Mouse (Mus musculus): ENCODE measurements around the gene Cd83. TPM values are rescaled to one million over a fixed set of nuclear protein-coding genes. Genes with fewer than 3 reads are reported as not detected.

The Cd83 gene
- 19.0 and 30.7 TPM in 2 replicates for polyA plus RNA-seq (2015; fragmentation: Nextera tagmentation; extraction: Ambion mirVana)

GRCm38 (mm10) chr13:43784725-43785711 lies at the start of gene Cd83:
Gene Cd83, plus strand, starts transcription at chr13:43784775.
- DNase-seq (ENCODE audit: low spot score) (peak; percentile 89), ATAC-seq (peak; percentile 91)
- Histone ChIP-seq H3K4me3 (ENCODE audit: low read depth, low read length) (peak within 1 kb of the TSS; percentile 47), H3K27me3 (replicated peaks; ENCODE audit: insufficient read depth, low read length) (no peaks in the 10 kb centered on the region), H3K4me1 (ENCODE audit: insufficient read depth, low read depth, low read length) (peaks cover 14% of the 10 kb centered on the region; the same call in 1 of the 2 replicates), H3K9me3 (ENCODE audit: low read length) (no peaks in the 10 kb centered on the region), H3K4me2 (replicated peaks; ENCODE audit: low read depth, low read length) (peak within 1 kb of the TSS; percentile 82), H3K36me3 (ENCODE audit: insufficient read depth, low read length) (no peaks in the 10 kb centered on the region), H3K27ac (ENCODE audit: low read length) (peak within 1 kb of the TSS; percentile 47; the same call in 1 of the 2 replicates), H3K9ac (replicated peaks; ENCODE audit: low read depth) (peak within 1 kb of the TSS; percentile 36; the same call in 1 of the 2 replicates)
- 6% methylated on average over 63 of the region's 73 CpGs for WGBS
- no peak for TF ChIP-seq EP300 (IDR thresholded peaks at IDR 0.05)
- TF ChIP-seq CTCF (IDR thresholded peaks at IDR 0.05), result no peak

- H3K9me3 ChIP-seq (ENCODE audit: low read length), result no peaks in the 10 kb centered on the region
- DNase-seq (ENCODE audit: low spot score) (peak; percentile 90), ATAC-seq (peak; percentile 87)
- H3K4me1 ChIP-seq (ENCODE audit: insufficient read depth, low read depth, low read length), result no peaks in the 10 kb centered on the region
- 19% methylated on average over 15 of the region's 15 CpGs for WGBS
- no peaks in the 10 kb centered on the region for H3K36me3 ChIP-seq (ENCODE audit: insufficient read depth, low read length)
- H3K27ac ChIP-seq (ENCODE audit: low read length), result no peak overlapping the region
- no peak overlapping the region; the same call in 1 of the 2 replicates for H3K9ac ChIP-seq (replicated peaks; ENCODE audit: low read depth)
- H3K27me3 ChIP-seq (replicated peaks; ENCODE audit: insufficient read depth, low read length), result no peaks in the 10 kb centered on the region
- TF ChIP-seq EP300 (IDR thresholded peaks at IDR 0.05) (no peak), CTCF (IDR thresholded peaks at IDR 0.05) (peak; percentile 97)
- H3K4me3 ChIP-seq (ENCODE audit: low read depth, low read length), result no peak overlapping the region
- no peak overlapping the region for H3K4me2 ChIP-seq (replicated peaks; ENCODE audit: low read depth, low read length)
Observed at GRCm38 (mm10) chr13:43739598-43740275, 44.8 kb upstream of the Cd83 start.

GRCm38 (mm10) chr13:43740276-43740608 lies 44.3 kb upstream of the Cd83 start:
- TF ChIP-seq EP300 (IDR thresholded peaks at IDR 0.05) (no peak), CTCF (IDR thresholded peaks at IDR 0.05) (no peak)
- Histone ChIP-seq H3K9ac (replicated peaks; ENCODE audit: low read depth) (no peak overlapping the region), H3K27me3 (replicated peaks; ENCODE audit: insufficient read depth, low read length) (no peaks in the 10 kb centered on the region), H3K9me3 (ENCODE audit: low read length) (no peaks in the 10 kb centered on the region), H3K4me2 (replicated peaks; ENCODE audit: low read depth, low read length) (no peak overlapping the region), H3K4me1 (ENCODE audit: insufficient read depth, low read depth, low read length) (no peaks in the 10 kb centered on the region), H3K36me3 (ENCODE audit: insufficient read depth, low read length) (no peaks in the 10 kb centered on the region), H3K27ac (ENCODE audit: low read length) (no peak overlapping the region), H3K4me3 (ENCODE audit: low read depth, low read length) (no peak overlapping the region)
- 64% methylated on average over 7 of the region's 7 CpGs for WGBS
- ATAC-seq (no peak), DNase-seq (ENCODE audit: low spot score) (no peak)

- H3K4me1 ChIP-seq (ENCODE audit: insufficient read depth, low read depth, low read length), result no peaks in the 10 kb centered on the region
- H3K9me3 ChIP-seq (ENCODE audit: low read length), result no peaks in the 10 kb centered on the region
- TF ChIP-seq EP300 (IDR thresholded peaks at IDR 0.05) (no peak), CTCF (IDR thresholded peaks at IDR 0.05) (0 out of 2 replicates have a peak, but pooled peaks have one; percentile 17)
- H3K27me3 ChIP-seq (replicated peaks; ENCODE audit: insufficient read depth, low read length), result no peaks in the 10 kb centered on the region
- 70% methylated on average over 3 of the region's 3 CpGs for WGBS
- DNase-seq (ENCODE audit: low spot score) (no peak), ATAC-seq (no peak)
- H3K4me3 ChIP-seq (ENCODE audit: low read depth, low read length), result no peak overlapping the region
- no peak overlapping the region for H3K4me2 ChIP-seq (replicated peaks; ENCODE audit: low read depth, low read length)
- no peaks in the 10 kb centered on the region for H3K36me3 ChIP-seq (ENCODE audit: insufficient read depth, low read length)
- H3K9ac ChIP-seq (replicated peaks; ENCODE audit: low read depth), result no peak overlapping the region
- no peak overlapping the region for H3K27ac ChIP-seq (ENCODE audit: low read length)
Observed at GRCm38 (mm10) chr13:43742677-43743076, 41.9 kb upstream of the Cd83 start.

- Histone ChIP-seq H3K27me3 (replicated peaks; ENCODE audit: insufficient read depth, low read length) (no peaks in the 10 kb centered on the region), H3K36me3 (ENCODE audit: insufficient read depth, low read length) (no peaks in the 10 kb centered on the region), H3K4me3 (ENCODE audit: low read depth, low read length) (no peak overlapping the region), H3K27ac (ENCODE audit: low read length) (no peak overlapping the region), H3K9ac (replicated peaks; ENCODE audit: low read depth) (no peak overlapping the region), H3K4me2 (replicated peaks; ENCODE audit: low read depth, low read length) (no peak overlapping the region), H3K4me1 (ENCODE audit: insufficient read depth, low read depth, low read length) (no peaks in the 10 kb centered on the region), H3K9me3 (ENCODE audit: low read length) (no peaks in the 10 kb centered on the region)
- TF ChIP-seq EP300 (IDR thresholded peaks at IDR 0.05) (no peak), CTCF (IDR thresholded peaks at IDR 0.05) (no peak)
- WGBS, result 75% methylated on average over 7 of the region's 7 CpGs
- DNase-seq (ENCODE audit: low spot score) (peak; percentile 21), ATAC-seq (peak; percentile 19; the same call in 1 of the 2 replicates)
Observed at GRCm38 (mm10) chr13:43744259-43744658, 40.3 kb upstream of the Cd83 start.

- 60% methylated on average over 3 of the region's 3 CpGs for WGBS
- H3K9ac ChIP-seq (replicated peaks; ENCODE audit: low read depth), result no peak overlapping the region
- no peak overlapping the region for H3K4me2 ChIP-seq (replicated peaks; ENCODE audit: low read depth, low read length)
- DNase-seq (ENCODE audit: low spot score), result peak; percentile 69
- H3K4me1 ChIP-seq (ENCODE audit: insufficient read depth, low read depth, low read length), result no peaks in the 10 kb centered on the region
- no peak overlapping the region for H3K27ac ChIP-seq (ENCODE audit: low read length)
- no peak for TF ChIP-seq EP300 (IDR thresholded peaks at IDR 0.05)
- TF ChIP-seq CTCF (IDR thresholded peaks at IDR 0.05), result peak; percentile 69
- no peaks in the 10 kb centered on the region for H3K36me3 ChIP-seq (ENCODE audit: insufficient read depth, low read length)
- no peaks in the 10 kb centered on the region for H3K27me3 ChIP-seq (replicated peaks; ENCODE audit: insufficient read depth, low read length)
- H3K4me3 ChIP-seq (ENCODE audit: low read depth, low read length), result no peak overlapping the region
- no peak for ATAC-seq
- no peaks in the 10 kb centered on the region for H3K9me3 ChIP-seq (ENCODE audit: low read length)
Observed at GRCm38 (mm10) chr13:43750301-43750700, 34.3 kb upstream of the Cd83 start.
